Comparison of ENCODE assay signal across 17 mouse cellular contexts in the genomic region with DNA sequence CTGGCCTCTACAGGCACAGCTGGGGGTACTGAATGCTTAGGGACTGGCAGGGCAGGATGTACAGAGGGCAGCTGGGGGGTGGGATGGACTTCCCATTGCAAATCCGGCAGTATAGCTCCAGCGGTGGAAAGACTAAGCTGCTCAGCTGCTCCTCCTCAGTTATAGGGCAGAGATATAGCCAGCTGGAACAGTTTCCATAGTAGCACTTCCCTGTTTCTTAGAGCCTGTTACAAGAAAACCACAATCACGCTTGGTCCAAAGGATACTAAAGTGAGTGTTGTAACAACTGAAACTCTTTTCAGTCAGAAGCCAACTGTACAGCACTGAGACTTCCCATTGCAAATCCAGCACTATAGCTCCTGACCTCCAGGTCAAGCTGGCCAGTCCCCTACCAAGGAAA.
"Had no signal": no experiment of that assay in that cellular context is flagged by ENCODE, and none has a peak within 500 bp of the region (broad histone marks: within the 10 kb centered on the region; RNA-seq: fewer than 3 reads in every experiment).

No protein-coding gene starts in this region.

- H3K9ac ChIP-seq: limb, embryonic 15.5 days; liver, embryonic 12.5 days; midbrain, embryonic 12.5 days; stomach, embryonic 15.5 days had no signal

- H3K4me2 ChIP-seq: limb, embryonic 15.5 days; liver, embryonic 12.5 days; midbrain, embryonic 12.5 days; stomach, embryonic 15.5 days had no signal

- H3K27me3 ChIP-seq: limb, embryonic 15.5 days; liver, embryonic 12.5 days; megakaryocyte, embryonic 14.5 days; midbrain, embryonic 12.5 days; stomach, embryonic 15.5 days had no signal

- DNase-seq: kidney, adult 8-10 months; kidney, postnatal 36 days; layer of hippocampus, adult 9-11 months; layer of hippocampus, postnatal 36 days; retina, postnatal 1 day; right cerebral cortex, postnatal 14 days; thymus, adult 2 months; thymus, postnatal 25 days had no signal

- H3K9me3 ChIP-seq: limb, embryonic 15.5 days; liver, embryonic 12.5 days; midbrain, embryonic 12.5 days; stomach, embryonic 15.5 days had no signal

- H3K4me3 ChIP-seq: limb, embryonic 15.5 days; liver, embryonic 12.5 days; megakaryocyte, embryonic 14.5 days; midbrain, embryonic 12.5 days; myocyte; stomach, embryonic 15.5 days had no signal

- ATAC-seq: intestine, postnatal 0 days; liver, embryonic 12.5 days; midbrain, embryonic 16.5 days had no signal

- H3K27ac ChIP-seq: kidney, postnatal 0 days; limb, embryonic 15.5 days; liver, embryonic 12.5 days; midbrain, embryonic 12.5 days; stomach, embryonic 15.5 days had no signal

- H3K36me3 ChIP-seq: stomach, embryonic 15.5 days had no signal

- H3K4me1 ChIP-seq: stomach, embryonic 15.5 days had no signal
